Mouse (Mus musculus) heart, adult 2 months (tissue): ENCODE results near the gene Nuak2.

Experiments
- CTCF ChIP-seq: fragments of 200-600 bp; IDR thresholded peaks from 2 replicates; pipeline ENCODE4 v1.8.1; 2022; ENCODE audit warnings: antibody characterized with exemption, mild to moderate bottlenecking, moderate library complexity
- EP300 ChIP-seq: fragments of 200-500 bp; IDR thresholded peaks from 2 replicates; pipeline ENCODE4 v1.6.1; 2011; ENCODE audit warnings: low read depth, low read length, control low read depth; ENCODE audit not compliant: insufficient read depth

DNA sequence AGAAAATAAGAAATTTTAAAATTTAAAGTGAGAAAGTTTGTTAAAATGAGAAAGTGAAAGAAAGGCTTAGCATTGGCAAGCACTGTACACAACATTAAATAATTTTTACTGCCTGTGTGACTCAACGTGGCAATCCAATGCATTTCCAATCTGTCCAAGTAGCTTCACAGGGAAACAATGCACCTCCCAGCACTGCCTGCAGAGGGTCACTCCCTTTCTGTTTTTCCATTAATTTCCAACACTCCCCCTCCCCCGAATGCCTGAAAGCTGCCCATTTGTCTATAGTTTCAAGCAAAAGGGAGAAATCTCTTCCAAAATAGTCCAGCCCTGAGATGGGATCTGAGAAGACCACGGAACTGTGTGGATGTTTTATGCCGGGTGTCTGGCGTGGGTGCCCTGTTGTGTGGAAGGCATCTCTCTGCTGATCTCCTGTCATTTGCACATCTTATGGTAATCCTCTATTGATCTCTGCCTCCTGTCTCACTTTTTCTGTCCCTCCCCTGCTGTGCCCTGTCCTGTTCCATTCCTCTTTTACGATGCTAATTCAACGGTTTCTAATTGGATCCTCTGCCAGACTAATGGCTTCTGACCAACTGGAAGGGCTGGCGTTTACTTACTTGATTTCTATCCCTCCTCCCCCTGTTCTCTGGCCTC lies 34.3 kb upstream of the Nuak2 start:
- TF ChIP-seq CTCF (no peak), EP300 (no peak)
